Mouse (Mus musculus) T-helper 2 cell (primary cell): Measurements from ENCODE around the gene Eif4a1.
"Not testable (repeated sequence)": the region's sequence is repeated elsewhere in the genome, so short reads cannot be mapped to it uniquely, and the experiment has no call there.

ENCODE experiments used
- in situ Hi-C: fragments of 300-600 bp; cut with MboI, MseI; formaldehyde crosslinking; loops from one replicate; pipeline ENCODE4 v1.15.1; 2025; ENCODE audit warnings: high pct_unique_total_duplicates

Eif4a1 gene

DNA sequence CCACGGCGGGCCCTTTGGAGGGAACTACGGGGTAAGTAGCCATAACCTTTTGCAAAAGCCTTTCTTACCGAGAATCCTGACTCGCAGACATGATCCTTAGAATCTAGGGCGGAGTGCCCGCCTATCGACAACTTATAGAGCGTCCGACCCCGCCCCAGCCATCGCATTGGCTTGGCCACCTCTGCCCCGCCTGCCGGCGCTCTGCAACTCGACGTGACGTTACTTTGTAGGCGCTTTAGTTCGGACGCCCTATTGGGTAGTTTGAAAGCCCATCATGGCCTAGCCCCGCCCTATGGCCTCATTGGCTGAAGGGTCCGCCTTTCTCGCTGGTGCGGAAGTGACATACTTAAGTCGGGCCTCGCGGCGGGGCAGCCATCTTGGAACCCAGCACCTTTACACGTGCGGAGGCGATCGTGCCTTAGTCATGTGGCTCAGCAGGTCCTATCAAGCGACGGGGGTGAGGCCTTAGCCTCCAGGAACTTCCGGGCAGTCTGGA is at the start of gene Eif4a1:
Gene Eif4a1 (minus strand): TSS at position 213 of the 496 bp plus-strand sequence.
- in situ Hi-C loops, result no loop called here

DNA sequence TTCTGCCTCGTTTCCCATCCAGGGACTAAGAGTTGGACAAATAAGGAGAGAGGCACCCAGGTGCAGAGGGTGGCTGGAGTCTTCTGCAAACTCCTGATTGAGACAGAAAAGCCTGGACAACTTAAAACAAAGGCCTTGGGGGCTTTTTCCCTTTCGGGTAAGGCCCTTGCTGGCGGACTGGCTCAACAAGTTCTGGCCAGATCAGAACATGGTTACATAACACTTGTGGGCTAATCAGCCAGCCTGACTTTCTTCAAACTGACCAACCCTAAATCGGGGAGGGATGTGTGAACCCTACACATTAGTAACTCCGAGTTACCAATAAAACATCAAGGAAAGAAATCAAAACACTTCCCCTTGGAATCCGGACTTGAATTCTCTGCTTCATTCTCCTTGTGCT is 48.6 kb upstream of the Eif4a1 start:
- in situ Hi-C loops, result loop anchor here (5.0 kb wide), 1 partner anchor 34 kb away; the partner anchor contains the start of gene Tnfsf13

DNA sequence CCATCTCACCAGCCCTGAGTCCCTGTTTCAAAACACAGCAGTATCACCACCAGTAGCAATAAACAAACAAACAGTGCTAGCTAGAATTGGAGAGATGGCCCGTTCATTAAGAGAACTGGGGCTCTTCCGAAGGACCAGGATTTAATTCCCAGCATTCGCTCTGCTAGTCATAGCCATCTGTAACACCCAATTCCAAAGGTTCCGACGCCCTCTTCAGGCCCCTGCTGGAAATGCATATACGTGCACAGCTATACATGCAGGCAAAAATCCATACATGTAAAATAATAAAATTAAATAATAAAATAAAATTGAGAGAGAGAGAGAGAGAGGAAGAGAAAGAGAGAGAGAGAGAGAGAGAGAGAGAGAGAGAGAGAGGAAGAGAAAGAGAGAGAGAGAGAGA is 47.2 kb upstream of the Eif4a1 start:
- in situ Hi-C loops, result no loop called here

DNA sequence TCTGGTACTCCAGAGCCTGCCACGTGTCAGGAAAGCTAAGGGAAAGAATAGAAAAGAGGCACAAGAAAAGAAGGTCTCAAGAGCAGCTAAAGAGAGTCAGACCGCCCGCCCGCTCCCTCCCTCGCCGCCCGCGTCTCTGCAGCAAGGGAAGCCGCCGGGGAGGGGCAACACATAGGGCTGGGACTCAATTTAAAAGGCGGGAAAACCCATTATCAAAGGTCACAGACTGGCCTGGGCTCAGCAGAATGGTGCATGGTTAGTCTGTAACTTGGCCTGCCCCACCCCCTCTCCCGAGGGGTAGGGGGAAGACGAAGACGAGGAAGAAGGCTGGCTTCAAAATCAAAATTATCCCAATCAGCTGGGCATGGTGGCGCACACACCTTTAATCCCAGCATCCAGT is 46.4 kb upstream of the Eif4a1 start:
- in situ Hi-C loops, result no loop called here

DNA sequence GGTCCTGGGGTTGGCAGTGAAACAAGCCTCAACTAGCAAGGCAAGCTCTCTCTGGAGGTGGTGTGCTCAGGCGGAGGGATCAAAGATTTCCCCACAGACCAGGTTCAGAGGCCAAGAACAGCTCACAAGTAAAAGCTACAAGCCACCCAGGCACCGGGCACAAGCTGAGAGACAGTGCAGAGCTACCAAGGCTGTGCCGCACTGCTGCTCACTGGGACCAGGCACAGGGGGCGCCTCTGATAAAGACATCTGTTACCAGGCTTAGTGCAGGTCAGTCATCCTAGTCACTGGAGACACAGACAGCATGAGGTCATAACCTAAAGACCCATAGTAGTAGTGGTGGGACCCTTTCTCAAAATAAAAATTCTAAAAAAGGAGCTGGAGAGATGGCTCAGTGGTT is 44.7 kb upstream of the Eif4a1 start:
- in situ Hi-C loops, result no loop called here

DNA sequence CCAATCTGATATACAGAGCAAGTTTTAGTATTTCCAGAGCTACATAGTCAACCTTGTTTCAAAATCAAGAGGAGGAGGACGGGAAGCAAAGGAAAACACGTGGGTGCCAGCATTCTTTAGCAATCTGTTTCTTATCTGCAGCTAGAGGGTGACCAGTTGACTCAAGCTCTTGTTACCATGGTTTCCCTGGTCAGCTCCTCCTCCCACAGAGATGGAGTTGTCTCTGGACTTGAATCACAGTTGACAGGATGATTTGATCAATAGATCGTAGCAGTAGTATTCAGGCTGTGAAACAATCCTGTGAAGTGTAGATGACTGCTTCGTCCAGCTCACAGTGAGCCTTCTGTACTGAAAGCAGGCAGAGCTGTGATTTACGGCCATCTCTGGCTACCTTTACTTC is 43.7 kb upstream of the Eif4a1 start:
- in situ Hi-C loops, result no loop called here

DNA sequence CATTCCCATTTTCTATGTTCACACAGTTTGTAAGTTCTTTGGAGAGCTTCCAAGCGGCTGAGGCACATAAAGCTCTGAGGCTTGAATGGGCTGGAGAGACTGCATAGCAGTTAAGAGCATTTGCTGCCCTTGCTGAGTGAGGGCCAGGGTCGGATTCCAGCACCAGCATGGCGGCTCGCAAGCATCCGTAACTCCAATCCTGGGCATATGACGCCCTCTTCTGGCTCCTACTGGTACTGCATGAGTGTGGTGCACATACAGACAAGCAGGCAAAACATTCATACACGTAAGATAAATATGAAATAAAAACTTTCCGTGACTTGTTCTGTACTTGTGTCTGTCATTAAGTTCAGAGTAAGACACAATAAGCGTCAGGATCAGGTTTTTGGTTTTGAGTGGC is 43.3 kb upstream of the Eif4a1 start:
- in situ Hi-C loops, result no loop called here

DNA sequence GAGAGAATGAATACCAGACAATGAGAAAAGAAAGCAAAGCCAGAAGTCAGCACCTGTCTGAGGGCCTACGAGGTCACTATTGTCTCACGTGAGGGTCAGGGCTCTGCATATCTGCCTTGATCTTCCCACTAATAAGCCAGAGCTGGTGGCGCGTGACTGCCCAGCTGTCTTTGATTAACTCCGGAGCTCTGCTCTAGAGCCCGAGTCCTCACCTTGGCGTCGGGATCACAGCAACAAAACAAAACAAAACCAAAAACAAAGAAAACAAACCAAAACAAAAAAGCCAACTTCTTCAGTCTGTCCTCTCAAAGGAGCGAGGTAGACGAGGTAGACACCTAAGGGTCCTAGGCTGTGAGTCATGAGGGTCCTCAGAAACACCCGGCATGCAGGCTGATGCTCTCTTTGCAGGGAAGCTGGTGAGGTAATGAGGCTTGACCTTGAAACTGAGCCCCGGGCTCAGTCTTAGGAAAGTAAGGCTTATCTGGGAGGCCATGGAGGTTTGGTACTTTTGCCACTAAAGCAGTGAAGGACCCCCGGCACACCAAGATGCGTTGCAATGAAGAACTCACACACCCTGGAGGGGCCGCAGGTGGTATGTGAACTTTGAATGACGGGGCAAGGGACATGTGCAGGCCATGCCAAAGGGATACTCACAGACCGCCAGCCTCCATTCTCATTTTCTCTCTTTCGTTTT is 42.6 kb upstream of the Eif4a1 start:
- in situ Hi-C loops, result no loop called here

DNA sequence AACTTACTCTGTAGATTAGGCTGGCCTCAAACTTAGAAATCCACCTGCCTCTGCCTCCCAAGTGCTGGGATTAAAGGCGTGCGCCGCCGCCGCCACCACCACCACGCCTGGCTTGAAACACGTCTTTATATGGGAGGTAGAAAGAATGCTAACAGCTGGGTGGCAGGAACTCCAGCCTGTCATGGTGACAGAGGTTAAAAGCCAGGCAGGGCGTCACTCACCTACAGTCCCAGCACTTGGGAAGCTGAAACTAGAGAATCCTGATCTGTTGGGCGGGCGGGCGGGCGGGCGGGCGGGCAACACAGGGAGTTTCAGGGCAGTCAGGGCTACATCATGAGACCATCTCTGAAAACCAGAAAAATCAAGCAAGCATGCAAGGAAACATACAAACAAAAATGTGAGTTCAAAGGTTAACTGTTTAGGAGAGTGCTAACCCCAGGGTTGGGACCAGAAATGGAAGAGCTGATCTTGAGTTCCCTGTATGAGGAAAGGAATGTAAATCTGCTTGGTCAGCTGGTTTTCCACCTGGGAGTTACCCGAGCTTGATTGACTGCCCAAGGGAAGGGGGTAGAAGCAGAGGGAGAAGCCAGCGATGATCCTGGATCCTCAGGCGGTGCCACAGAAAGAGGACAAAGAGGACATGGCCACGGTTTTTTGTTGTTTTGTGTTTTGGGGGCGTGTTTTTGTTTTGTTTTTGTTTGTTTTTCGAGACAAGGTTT is 40.9 kb upstream of the Eif4a1 start:
- in situ Hi-C loops, result no loop called here

DNA sequence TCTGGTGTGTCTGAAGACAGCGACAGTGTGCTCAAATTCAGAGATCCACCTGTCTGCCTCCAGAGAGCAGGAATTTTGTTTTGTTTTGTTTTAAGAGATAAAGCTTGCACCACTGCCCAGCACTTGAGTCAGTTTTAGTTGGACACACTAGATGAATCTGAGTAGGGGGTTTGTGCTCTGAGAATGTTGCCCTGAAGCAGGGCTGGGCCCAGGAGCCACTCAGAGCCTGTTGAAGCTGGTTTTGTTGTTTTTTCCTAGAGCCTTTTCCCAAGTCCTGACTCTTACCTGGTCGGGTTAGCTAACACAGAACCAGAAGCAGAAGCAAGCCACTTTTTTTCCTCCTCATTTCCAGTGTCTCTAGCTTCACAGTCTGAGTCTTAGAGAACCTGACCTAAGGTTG is 38.9 kb upstream of the Eif4a1 start:
- in situ Hi-C loops, result no loop called here

DNA sequence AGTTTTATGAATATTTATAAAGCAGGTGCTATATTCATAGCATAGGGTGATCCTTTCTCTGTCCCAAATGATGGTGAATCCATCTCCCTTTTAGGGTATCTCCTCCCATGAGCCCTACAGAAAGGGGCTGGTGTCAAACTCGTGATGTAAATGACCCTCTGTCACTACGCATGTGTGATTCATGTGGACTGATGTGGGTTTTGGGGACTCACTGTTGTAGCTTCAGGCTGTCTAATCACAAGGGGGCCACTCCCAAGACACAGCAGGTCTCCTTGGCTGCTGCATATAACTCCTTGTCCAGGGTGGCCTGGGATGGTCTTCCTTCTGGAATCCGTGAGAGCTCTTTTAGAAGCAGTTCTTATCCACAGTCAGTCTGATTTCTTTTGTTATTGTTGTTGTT is 38.2 kb upstream of the Eif4a1 start:
- in situ Hi-C loops, result no loop called here

DNA sequence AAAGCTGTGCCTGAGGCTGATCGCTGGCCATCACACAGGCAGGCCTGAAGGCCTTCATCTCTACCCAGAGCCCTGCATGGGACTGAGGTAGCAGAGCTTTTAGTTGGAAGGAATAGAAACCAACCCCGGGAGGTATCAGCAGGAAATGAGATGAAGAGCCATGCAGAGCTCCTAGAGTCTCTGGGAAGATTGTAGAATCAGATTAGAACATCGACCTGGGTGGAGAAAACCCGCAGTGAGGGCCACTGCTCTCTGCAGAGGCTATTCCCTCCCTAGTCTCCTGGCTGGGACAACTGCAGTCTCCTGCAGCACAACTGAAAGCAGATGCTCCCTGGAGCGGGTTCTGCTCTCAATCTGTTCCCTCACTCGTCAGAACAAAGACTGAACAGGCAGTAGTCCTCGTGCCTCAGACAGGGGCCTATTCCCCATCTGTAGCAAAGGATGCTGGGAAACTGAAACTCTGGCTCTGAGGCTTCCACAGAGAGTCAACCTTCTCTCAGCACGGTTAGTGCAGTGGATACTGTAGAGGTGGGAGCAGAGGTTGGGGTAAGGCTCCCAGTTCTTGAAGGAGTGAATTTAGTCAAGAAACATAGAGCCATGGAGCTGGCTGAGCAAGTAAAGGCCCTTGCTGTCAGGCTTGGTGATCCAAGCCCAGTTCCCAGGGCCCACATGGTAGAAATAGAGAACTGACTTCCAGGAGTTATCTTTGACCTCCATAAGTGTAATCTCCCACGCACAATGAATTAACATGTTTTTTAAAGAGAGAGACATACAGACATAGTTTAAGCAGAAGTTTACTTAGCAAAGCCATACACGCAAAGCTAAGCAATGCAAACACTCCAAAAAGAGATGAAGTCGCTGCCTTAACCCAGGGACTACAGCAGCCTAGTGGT is 37.6 kb upstream of the Eif4a1 start:
- in situ Hi-C loops, result no loop called here

DNA sequence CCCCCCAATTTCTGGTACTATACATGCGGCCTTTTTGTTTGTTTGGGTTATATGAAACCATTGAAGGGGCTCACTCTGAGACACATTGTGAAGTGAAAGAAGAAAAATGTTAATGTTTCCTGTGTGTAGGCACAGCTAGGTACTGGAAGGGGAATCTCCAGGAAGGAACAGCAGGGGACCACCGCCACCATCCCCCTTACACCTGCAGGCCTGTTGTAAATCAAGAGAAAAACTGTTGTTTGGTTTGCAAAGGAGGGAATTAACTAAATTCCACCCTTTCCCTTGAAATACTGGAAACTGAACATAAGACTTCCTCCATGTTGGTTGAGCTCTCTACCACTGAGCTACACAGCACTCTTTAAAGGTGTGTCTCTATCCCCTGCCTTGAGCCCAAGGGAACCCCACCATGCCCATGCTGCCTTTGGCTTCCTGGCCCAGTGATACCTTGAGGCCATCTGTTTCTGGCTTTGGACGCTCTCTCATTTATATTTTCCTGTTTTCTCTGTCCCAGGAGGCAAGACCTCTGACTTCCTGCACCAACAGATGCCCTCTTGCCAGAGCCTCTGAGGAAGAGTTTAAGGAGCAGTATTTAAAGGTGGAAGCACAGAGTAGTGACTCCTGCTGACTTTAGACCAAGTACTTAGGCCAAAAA is 36.5 kb upstream of the Eif4a1 start:
- in situ Hi-C loops, result no loop called here

DNA sequence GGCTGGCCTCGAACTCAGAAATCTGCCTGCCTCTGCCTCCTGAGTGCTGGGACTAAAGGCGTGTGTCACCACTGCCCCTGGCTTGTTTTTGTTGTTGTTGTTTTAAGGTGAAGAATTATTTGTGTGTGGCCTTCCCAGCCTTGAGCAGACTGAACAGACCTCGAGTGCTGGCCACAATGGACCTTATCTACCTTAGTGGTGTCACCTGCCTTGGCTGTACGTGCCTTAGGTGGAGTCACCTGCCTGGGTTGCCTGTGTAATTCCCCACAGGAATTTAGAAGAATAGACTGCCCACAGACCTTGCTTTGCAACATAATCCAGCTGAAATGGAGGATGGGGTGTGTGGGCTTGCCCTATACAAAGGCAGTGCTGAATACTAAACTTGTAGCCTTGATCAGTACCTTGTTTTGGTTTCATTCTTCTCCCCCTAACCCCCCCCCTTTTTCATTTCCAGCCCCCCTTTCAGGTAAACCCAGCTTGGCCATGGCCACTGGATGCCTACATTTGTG is 35.7 kb upstream of the Eif4a1 start:
- in situ Hi-C loops, result no loop called here

DNA sequence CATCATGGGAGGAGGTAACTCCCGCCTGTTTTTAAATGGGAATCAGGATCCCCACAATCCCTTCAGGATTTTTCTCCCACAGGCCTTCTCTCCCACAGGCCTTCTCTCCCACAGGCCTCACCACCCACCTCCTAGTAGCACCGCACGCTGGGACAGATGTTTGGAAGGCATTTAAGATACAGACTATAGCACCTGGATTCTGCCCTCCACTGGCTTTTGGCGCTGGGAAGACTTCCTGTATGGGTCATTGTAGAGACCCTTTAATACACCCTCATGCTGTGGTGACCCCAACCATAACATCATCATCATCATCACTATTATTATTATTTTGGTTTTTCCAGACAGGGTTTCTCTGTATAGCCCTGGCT is 35.2 kb upstream of the Eif4a1 start:
- in situ Hi-C loops, result no loop called here

DNA sequence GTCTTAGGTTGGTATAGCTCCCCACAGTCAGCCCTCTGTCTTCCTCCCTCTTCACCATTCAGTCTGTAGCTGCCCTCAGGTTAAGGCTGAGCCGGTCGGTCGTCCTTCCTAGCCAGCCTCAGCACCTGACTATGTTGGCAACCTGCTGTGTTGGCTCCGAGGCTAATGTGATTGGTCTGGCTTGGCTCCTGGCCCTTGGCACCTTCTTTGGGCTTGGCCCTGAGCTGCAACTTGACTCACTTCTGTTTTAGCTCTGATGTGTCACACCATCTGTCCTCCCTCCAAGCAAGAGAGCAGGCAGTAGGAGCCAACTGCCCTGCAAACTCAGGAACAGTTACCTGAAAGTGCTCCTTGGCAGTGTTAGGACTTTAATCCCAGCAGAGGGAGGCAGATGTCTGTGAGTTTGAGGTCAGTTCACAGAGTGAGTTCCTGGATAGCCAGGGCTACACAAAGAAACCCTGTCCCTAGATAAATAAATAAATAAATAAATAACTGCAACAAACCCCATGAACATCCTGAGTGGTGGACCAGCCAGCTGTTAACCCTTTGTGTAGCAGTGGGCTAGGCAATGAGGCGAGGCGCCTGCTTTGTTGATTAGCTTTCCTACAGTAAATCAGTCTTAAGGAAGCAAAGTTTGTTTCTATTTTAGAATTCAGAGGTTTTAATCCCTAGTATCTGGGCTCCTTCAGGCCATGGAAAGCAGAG is 34.7 kb upstream of the Eif4a1 start:
- in situ Hi-C loops, result no loop called here

DNA sequence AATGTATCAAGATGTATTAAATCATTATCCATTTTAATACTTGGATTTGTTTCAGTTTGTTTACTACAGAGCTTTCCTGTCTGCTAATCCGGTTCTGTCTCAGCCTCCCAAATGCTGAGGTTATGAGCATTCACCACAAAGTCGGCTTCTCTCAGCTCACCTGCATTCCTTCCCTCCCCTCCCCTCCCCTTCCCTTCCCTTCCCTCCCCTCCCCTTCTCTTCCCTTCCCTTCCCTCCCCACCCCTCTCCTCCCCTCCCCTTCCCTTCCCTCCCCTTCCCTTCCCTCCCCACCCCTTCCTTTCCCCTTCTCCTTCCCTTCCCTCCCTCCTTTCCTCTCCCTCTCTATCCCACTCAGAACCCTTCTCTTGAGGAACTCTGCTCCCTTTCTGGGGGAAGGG is 32.4 kb upstream of the Eif4a1 start:
- in situ Hi-C loops, result no loop called here

DNA sequence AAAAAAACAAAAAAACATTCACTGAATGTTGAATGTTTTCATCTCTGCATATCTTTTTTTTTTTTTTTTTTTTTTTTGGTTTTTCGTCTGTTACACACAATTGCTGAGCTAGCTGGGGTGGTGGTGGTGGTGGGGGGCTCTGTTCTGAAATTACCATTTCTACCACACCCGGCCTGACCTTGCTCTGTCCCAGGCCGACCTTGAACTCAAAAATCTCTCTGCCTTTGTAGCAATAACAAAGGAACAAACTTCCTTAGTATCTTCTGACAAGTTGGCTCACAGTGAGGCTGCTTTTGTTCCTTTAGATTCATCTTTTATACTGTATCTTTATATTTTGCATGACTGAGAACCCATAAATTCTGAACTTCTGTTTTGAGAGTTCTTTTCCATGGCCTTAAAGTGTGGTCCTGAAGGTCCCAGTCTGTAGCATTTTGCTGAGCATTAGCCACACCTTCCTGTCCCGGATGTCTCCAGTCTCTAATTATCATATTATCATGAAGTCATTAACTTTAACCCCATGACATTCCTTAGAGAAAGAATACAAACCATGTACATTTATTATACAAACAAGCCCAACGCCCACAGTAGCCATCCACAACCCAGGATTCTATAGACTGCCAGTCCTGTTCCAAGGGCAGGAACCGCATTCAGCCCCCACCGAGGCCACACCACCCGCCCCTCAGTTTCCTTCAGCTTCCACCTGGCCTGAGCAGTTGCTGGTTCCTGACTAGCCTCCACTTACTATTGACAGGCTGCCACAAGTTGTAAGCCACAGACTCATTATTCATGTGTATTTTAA is 31.8 kb upstream of the Eif4a1 start:
- in situ Hi-C loops, result no loop called here

DNA sequence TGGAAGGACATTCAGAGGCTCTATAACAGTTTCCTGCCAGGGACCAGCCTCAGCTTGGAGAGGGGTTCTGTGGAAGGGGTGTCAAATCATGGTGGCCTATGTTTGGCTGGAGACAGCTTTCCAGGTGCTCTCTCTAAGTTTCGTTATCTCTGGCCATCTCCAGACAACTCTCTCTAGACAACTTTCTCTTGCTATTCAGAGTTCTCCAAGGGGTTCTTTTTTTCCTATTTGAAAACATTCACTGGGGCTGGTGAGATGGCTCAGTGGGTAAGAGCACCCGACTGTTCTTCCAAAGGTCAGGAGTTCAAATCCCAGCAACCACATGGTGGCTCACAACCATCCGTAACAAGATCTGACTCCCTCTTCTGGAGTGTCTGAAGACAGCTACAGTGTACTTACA is 31.2 kb upstream of the Eif4a1 start:
- in situ Hi-C loops, result not testable (repeated sequence)

DNA sequence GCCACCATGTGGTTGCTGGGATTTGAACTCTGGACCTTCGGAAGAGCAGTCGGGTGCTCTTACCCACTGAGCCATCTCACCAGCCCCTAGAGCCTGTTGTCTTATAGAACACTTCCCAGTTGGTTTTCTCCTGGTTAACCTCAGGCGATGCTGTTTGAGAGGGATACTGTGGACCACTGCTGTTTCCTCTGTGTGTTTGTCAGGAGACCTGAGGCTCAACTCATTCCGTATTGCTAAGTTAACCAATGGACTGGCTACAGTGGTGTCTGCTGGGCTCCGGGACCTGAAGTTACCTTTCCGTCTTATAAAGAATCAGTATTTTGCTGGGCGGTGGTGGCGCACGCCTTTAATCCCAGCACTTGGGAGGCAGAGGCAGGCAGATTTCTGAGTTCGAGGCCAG is 30.7 kb upstream of the Eif4a1 start:
- in situ Hi-C loops, result not testable (repeated sequence)
